Mouse (Mus musculus): ENCODE data around the gene Adra1b.

DNA sequence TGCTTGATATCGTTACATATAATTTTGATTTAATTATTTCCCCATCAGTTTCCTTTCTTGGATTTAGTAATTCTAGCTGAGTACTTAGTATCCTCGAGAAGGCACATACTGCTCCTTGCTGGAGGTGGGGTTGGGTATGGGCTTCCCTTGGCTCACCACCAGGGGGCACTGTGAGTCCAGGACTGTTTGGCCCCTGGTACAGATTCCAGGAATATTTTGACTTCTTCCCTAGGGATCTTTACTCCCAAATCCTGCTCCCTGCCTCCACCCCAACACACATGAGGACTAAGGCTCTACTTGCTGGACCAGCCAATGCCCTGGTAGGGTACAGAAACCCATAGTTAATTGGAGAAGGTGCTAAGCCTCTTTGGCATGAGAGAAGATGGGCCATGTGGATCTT is 117.2 kb downstream of the Adra1b start:
- TF ChIP-seq CTCF (IDR thresholded peaks at IDR 0.05) (peak; percentile 90), EP300 (IDR thresholded peaks at IDR 0.05) (no peak)

Measured in lung, postnatal 0 days (tissue).